Mouse (Mus musculus) heart, embryonic 10.5 days (tissue): ENCODE data around the gene Pde4d. TPM values are rescaled to one million over a fixed set of nuclear protein-coding genes. Genes with fewer than 3 reads are reported as not detected.
"Not testable (repeated sequence)": the region's sequence is repeated elsewhere in the genome, so short reads cannot be mapped to it uniquely, and the experiment has no call there.

Source experiments
- DNase-seq: peaks from one replicate; pipeline ENCODE4 v3.0.0-alpha.2; 2017; ENCODE audit warnings: low spot score
- H3K27ac ChIP-seq: fragments of 300-500 bp; sonication (generic); 2 replicates; pipeline ENCODE4 v1.5.1; 2016; ENCODE audit warnings: mild to moderate bottlenecking
- H3K27me3 ChIP-seq: fragments of 300-500 bp; sonication (generic); 2 replicates; pipeline ENCODE4 v1.6.1; 2016; ENCODE audit warnings: mild to moderate bottlenecking; ENCODE audit not compliant: poor library complexity, insufficient read depth, severe bottlenecking
- H3K36me3 ChIP-seq: fragments of 300-500 bp; sonication (generic); 2 replicates; pipeline ENCODE4 v1.6.1; 2016; ENCODE audit warnings: mild to moderate bottlenecking, moderate library complexity
- H3K4me1 ChIP-seq: fragments of 300-500 bp; sonication (generic); 2 replicates; pipeline ENCODE4 v1.6.1; 2016; ENCODE audit warnings: mild to moderate bottlenecking
- H3K4me3 ChIP-seq: fragments of 300-500 bp; sonication (generic); 2 replicates; pipeline ENCODE4 v1.5.1; 2016; ENCODE audit warnings: mild to moderate bottlenecking, moderate library complexity
- H3K9me3 ChIP-seq: fragments of 300-500 bp; sonication (generic); 2 replicates; pipeline ENCODE4 v1.6.1; 2016; ENCODE audit warnings: mild to moderate bottlenecking, moderate library complexity
- WGBS: fragments of 180-500 bp; shearing (Covaris S2); methylation state at CpG from one replicate; pipeline ENCODE4 v1.1.7; 2016; 5-methylcytosine and 5-hydroxymethylcytosine counted together
- polyA plus RNA-seq: library from polyadenylated mRNA; unstranded; fragments of >200 nt; fragmentation: Nextera tagmentation; extraction: Ambion mirVana; gene quantifications from 2 replicates; pipeline ENCODE4 v1.2.1, GENCODE M21; 2016

Gene Pde4d
- polyA plus RNA-seq, 1 experiment from 2014 or later: 24.9 TPM

GRCm38 (mm10) chr13:109899442-109900428, 1450.0 kb downstream of the Pde4d start:
- no peak overlapping the region for H3K27ac ChIP-seq
- no peak for DNase-seq
- 80% methylated on average over 14 of the region's 14 CpGs for WGBS

GRCm38 (mm10) chr13:109901811-109902210, 1452.1 kb downstream of the Pde4d start:
- Histone ChIP-seq H3K27me3 (no peaks in the 10 kb centered on the region), H3K4me3 (peak overlapping the region; percentile 82; the same call in 1 of the 2 replicates), H3K4me1 (peaks cover 24% of the 10 kb centered on the region), H3K36me3 (no peaks in the 10 kb centered on the region), H3K27ac (no peak overlapping the region), H3K9me3 (no peaks in the 10 kb centered on the region)
- no peak for DNase-seq
- 61% methylated on average over 5 of the region's 5 CpGs for WGBS

More at GRCm38 (mm10) chr13:109899442-109900428, 1450.0 kb downstream of the Pde4d start:
- Histone ChIP-seq H3K27me3 (no peaks in the 10 kb centered on the region), H3K4me1 (peaks cover 22% of the 10 kb centered on the region), H3K4me3 (no peak overlapping the region), H3K36me3 (no peaks in the 10 kb centered on the region), H3K9me3 (no peaks in the 10 kb centered on the region)

GRCm38 (mm10) chr13:109902460-109902854, 1452.7 kb downstream of the Pde4d start:
- peak overlapping the region; percentile 82 for H3K4me3 ChIP-seq
- not testable (repeated sequence) for H3K27me3 ChIP-seq, H3K9me3 ChIP-seq, DNase-seq, H3K36me3 ChIP-seq
- peak overlapping the region; percentile 87 for H3K27ac ChIP-seq
- WGBS: under 1% methylated on average over 28 of the region's 28 CpGs
- peaks cover 29% of the 10 kb centered on the region for H3K4me1 ChIP-seq

GRCm38 (mm10) chr13:109902855-109903763, 1453.4 kb downstream of the Pde4d start:
- Histone ChIP-seq H3K27me3 (no peaks in the 10 kb centered on the region), H3K4me1 (peaks cover 32% of the 10 kb centered on the region), H3K36me3 (no peaks in the 10 kb centered on the region), H3K4me3 (peak overlapping the region; percentile 82), H3K9me3 (no peaks in the 10 kb centered on the region), H3K27ac (peak overlapping the region; percentile 87)
- WGBS: under 1% methylated on average over 69 of the region's 91 CpGs
- peak; percentile 88 for DNase-seq

- peak overlapping the region; percentile 82 for H3K4me3 ChIP-seq
- H3K36me3 ChIP-seq: no peaks in the 10 kb centered on the region
- peak overlapping the region; percentile 87 for H3K27ac ChIP-seq
Observed at GRCm38 (mm10) chr13:109903764-109904510, 1454.2 kb downstream of the Pde4d start.

GRCm38 (mm10) chr13:109906342-109906888, 1456.7 kb downstream of the Pde4d start:
- H3K27me3 ChIP-seq: no peaks in the 10 kb centered on the region
- no peak for DNase-seq
- no peak overlapping the region for H3K4me3 ChIP-seq
- no peak overlapping the region for H3K27ac ChIP-seq
- H3K36me3 ChIP-seq: no peaks in the 10 kb centered on the region
- 83% methylated on average over 4 of the region's 4 CpGs for WGBS
- no peaks in the 10 kb centered on the region for H3K9me3 ChIP-seq
- H3K4me1 ChIP-seq: peaks cover 49% of the 10 kb centered on the region

More at GRCm38 (mm10) chr13:109903764-109904510, 1454.2 kb downstream of the Pde4d start:
- H3K4me1 ChIP-seq: peaks cover 36% of the 10 kb centered on the region
- H3K9me3 ChIP-seq: no peaks in the 10 kb centered on the region
- 30% methylated on average over 14 of the region's 14 CpGs for WGBS
- H3K27me3 ChIP-seq: no peaks in the 10 kb centered on the region
- DNase-seq: no peak

GRCm38 (mm10) chr13:109907634-109908033, 1457.9 kb downstream of the Pde4d start:
- Histone ChIP-seq H3K9me3 (no peaks in the 10 kb centered on the region), H3K4me1 (peaks cover 54% of the 10 kb centered on the region), H3K4me3 (no peak overlapping the region), H3K36me3 (no peaks in the 10 kb centered on the region), H3K27me3 (no peaks in the 10 kb centered on the region), H3K27ac (no peak overlapping the region)
- peak; percentile 87 for DNase-seq
- 28% methylated on average over 9 of the region's 9 CpGs for WGBS

GRCm38 (mm10) chr13:109908386-109908785, 1458.6 kb downstream of the Pde4d start:
- Histone ChIP-seq H3K36me3 (no peaks in the 10 kb centered on the region), H3K9me3 (no peaks in the 10 kb centered on the region), H3K27me3 (no peaks in the 10 kb centered on the region), H3K4me3 (no peak overlapping the region), H3K27ac (no peak overlapping the region), H3K4me1 (peaks cover 50% of the 10 kb centered on the region)
- no peak for DNase-seq
- 86% methylated on average over 3 of the region's 3 CpGs for WGBS

- Histone ChIP-seq H3K4me1 (peaks cover 47% of the 10 kb centered on the region), H3K36me3 (no peaks in the 10 kb centered on the region), H3K27ac (no peak overlapping the region), H3K27me3 (no peaks in the 10 kb centered on the region), H3K4me3 (no peak overlapping the region), H3K9me3 (no peaks in the 10 kb centered on the region)
- 74% methylated on average over 8 of the region's 8 CpGs for WGBS
- DNase-seq: no peak
Observed at GRCm38 (mm10) chr13:109909111-109909510, 1459.4 kb downstream of the Pde4d start.

GRCm38 (mm10) chr13:109910915-109911314, 1461.2 kb downstream of the Pde4d start:
- H3K27ac ChIP-seq: no peak overlapping the region
- no peaks in the 10 kb centered on the region for H3K27me3 ChIP-seq
- no peak overlapping the region for H3K4me3 ChIP-seq
- no peak for DNase-seq
- H3K36me3 ChIP-seq: no peaks in the 10 kb centered on the region
- peaks cover 61% of the 10 kb centered on the region for H3K4me1 ChIP-seq
- no peaks in the 10 kb centered on the region for H3K9me3 ChIP-seq
- 84% methylated on average over 8 of the region's 8 CpGs for WGBS

- no peak overlapping the region for H3K4me3 ChIP-seq
- H3K9me3 ChIP-seq: no peaks in the 10 kb centered on the region
- H3K4me1 ChIP-seq: peaks cover 71% of the 10 kb centered on the region
- WGBS: 88% methylated on average over 4 of the region's 4 CpGs
- no peak overlapping the region for H3K27ac ChIP-seq
- no peak for DNase-seq
- no peaks in the 10 kb centered on the region for H3K27me3 ChIP-seq
- no peaks in the 10 kb centered on the region for H3K36me3 ChIP-seq
Observed at GRCm38 (mm10) chr13:109912635-109913034, 1462.9 kb downstream of the Pde4d start.

GRCm38 (mm10) chr13:109914246-109914645, 1464.5 kb downstream of the Pde4d start:
- no peaks in the 10 kb centered on the region for H3K27me3 ChIP-seq
- H3K4me1 ChIP-seq: peaks cover 75% of the 10 kb centered on the region
- DNase-seq: no peak
- no peaks in the 10 kb centered on the region for H3K36me3 ChIP-seq
- no peaks in the 10 kb centered on the region for H3K9me3 ChIP-seq
- peak overlapping the region; percentile 77; the same call in 1 of the 2 replicates for H3K27ac ChIP-seq
- WGBS: 88% methylated on average over 13 of the region's 13 CpGs
- no peak overlapping the region for H3K4me3 ChIP-seq
